Mouse (Mus musculus) lung, postnatal 0 days (tissue): ENCODE data around the gene Camk1d. TPM values are rescaled to one million over a fixed set of nuclear protein-coding genes. Genes with fewer than 3 reads are reported as not detected.

Source experiments
- ATAC-seq: fragments of 200-750 bp; cut with Nextera tagmentation; 2 replicates; pipeline ENCODE4 v1.8.0; 2017; ENCODE audit warnings: moderate library complexity
- DNase-seq: peaks from one replicate; pipeline ENCODE4 v3.0.0-alpha.2; 2016; ENCODE audit warnings: low spot score
- H3K27ac ChIP-seq: fragments of 300-500 bp; sonication (generic); 2 replicates; pipeline ENCODE4 v1.5.1; 2014; ENCODE audit warnings: antibody characterized with exemption, mild to moderate bottlenecking, low read length, mixed read lengths
- H3K27me3 ChIP-seq: fragments of 300-500 bp; sonication (generic); replicated peaks from 2 replicates; pipeline ENCODE4 v1.6.1; 2014; ENCODE audit warnings: low read length, mixed read lengths; ENCODE audit not compliant: insufficient read depth
- H3K36me3 ChIP-seq: fragments of 300-500 bp; sonication (generic); 2 replicates; pipeline ENCODE4 v1.6.1; 2014; ENCODE audit warnings: low read length, mixed read lengths; ENCODE audit not compliant: insufficient read depth
- H3K4me1 ChIP-seq: fragments of 300-500 bp; sonication (generic); 2 replicates; pipeline ENCODE4 v1.6.1; 2014; ENCODE audit warnings: antibody characterized with exemption, low read depth, low read length, mixed read lengths; ENCODE audit not compliant: insufficient read depth
- H3K4me2 ChIP-seq: fragments of 300-500 bp; sonication (generic); replicated peaks from 2 replicates; pipeline ENCODE4 v1.6.1; 2014; ENCODE audit warnings: low read depth, mild to moderate bottlenecking, low read length, moderate library complexity, mixed read lengths
- H3K4me3 ChIP-seq: fragments of 300-500 bp; sonication (generic); 2 replicates; pipeline ENCODE4 v1.5.1; 2014; ENCODE audit warnings: low read depth, low read length
- H3K9ac ChIP-seq: fragments of 300-500 bp; sonication (generic); replicated peaks from 2 replicates; pipeline ENCODE4 v1.6.1; 2014; ENCODE audit warnings: low read depth, mild to moderate bottlenecking
- H3K9me3 ChIP-seq: fragments of 300-500 bp; sonication (generic); 2 replicates; pipeline ENCODE4 v1.6.1; 2016; ENCODE audit warnings: low read length, mixed read lengths
- CTCF ChIP-seq: IDR thresholded peaks from 2 replicates; pipeline ENCODE4 v1.5.1; 2016; ENCODE audit warnings: antibody characterized with exemption, mild to moderate bottlenecking
- EP300 ChIP-seq: IDR thresholded peaks from 2 replicates; pipeline ENCODE4 v1.6.1; 2016; ENCODE audit warnings: antibody characterized with exemption, mild to moderate bottlenecking, control low read depth
- WGBS: fragments of 180-500 bp; shearing (Covaris S2); extraction: QIAGEN DNeasy Blood & Tissue Kit; methylation state at CpG from one replicate; pipeline ENCODE4 v1.1.7; 2014; 5-methylcytosine and 5-hydroxymethylcytosine counted together
- polyA plus RNA-seq: library from polyadenylated mRNA; unstranded; fragments of >200 nt; fragmentation: Nextera tagmentation; extraction: Ambion mirVana; gene quantifications from 2 replicates; pipeline ENCODE4 v1.2.1, GENCODE M21; 2015

Camk1d gene
- polyA plus RNA-seq, 1 experiment from 2014 or later = 2.2 TPM

DNA sequence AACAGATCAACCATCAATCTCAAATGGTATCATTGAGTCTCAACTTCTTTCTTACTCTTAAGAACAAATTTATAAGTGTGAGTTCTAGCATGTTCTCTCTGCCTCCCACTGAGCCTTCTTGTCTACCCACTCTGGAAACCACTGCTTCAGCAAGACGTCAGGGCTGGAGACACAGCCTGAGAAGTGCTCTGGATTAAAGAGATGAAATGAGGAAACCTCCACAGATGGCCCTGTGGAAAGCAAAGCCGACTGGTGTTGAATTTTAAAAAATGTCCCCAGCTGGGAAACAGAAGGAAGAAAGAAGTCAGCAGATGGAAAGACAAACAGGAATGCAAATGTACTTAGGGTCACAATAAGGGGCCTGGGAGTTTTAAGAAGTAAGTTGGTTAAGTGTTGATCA is 180.4 kb downstream of the Camk1d start:
- Histone ChIP-seq H3K9me3 (no peaks in the 10 kb centered on the region), H3K9ac (no peak overlapping the region), H3K4me2 (no peak overlapping the region), H3K27ac (no peak overlapping the region), H3K27me3 (no peaks in the 10 kb centered on the region), H3K4me3 (no peak overlapping the region), H3K36me3 (no peaks in the 10 kb centered on the region), H3K4me1 (no peaks in the 10 kb centered on the region)
- TF ChIP-seq CTCF (no peak), EP300 (no peak)
- 50% methylated on average over 2 of the region's 2 CpGs for WGBS
- ATAC-seq (no peak), DNase-seq (no peak)

- no peak for DNase-seq
- no peak for ATAC-seq
- Histone ChIP-seq H3K9me3 (no peaks in the 10 kb centered on the region), H3K36me3 (no peaks in the 10 kb centered on the region), H3K27me3 (no peaks in the 10 kb centered on the region), H3K9ac (no peak overlapping the region), H3K4me1 (no peaks in the 10 kb centered on the region), H3K4me3 (no peak overlapping the region), H3K27ac (no peak overlapping the region), H3K4me2 (no peak overlapping the region)
- WGBS = 62% methylated on average over 2 of the region's 2 CpGs
- TF ChIP-seq EP300 = no peak
- TF ChIP-seq CTCF = no peak
Observed at GRCm38 (mm10) chr2:5529992-5530391, 184.3 kb downstream of the Camk1d start.

GRCm38 (mm10) chr2:5519221-5519669 is 195.1 kb downstream of the Camk1d start:
- Histone ChIP-seq H3K27ac (no peak overlapping the region), H3K4me3 (no peak overlapping the region), H3K4me2 (no peak overlapping the region), H3K9me3 (no peaks in the 10 kb centered on the region), H3K27me3 (no peaks in the 10 kb centered on the region), H3K4me1 (no peaks in the 10 kb centered on the region), H3K36me3 (no peaks in the 10 kb centered on the region), H3K9ac (no peak overlapping the region)
- WGBS = 40% methylated on average over 8 of the region's 8 CpGs
- peak; percentile 73 for DNase-seq
- no peak for TF ChIP-seq EP300
- no peak for TF ChIP-seq CTCF
- ATAC-seq = peak; percentile 80

GRCm38 (mm10) chr2:5515106-5515505 is 199.2 kb downstream of the Camk1d start:
- no peak for TF ChIP-seq EP300
- no peak for ATAC-seq
- Histone ChIP-seq H3K4me2 (no peak overlapping the region), H3K27me3 (no peaks in the 10 kb centered on the region), H3K4me3 (no peak overlapping the region), H3K4me1 (no peaks in the 10 kb centered on the region), H3K36me3 (no peaks in the 10 kb centered on the region), H3K9me3 (no peaks in the 10 kb centered on the region), H3K27ac (no peak overlapping the region), H3K9ac (no peak overlapping the region)
- no peak for DNase-seq
- WGBS = 81% methylated on average over 2 of the region's 2 CpGs

- Histone ChIP-seq H3K27ac (no peak overlapping the region), H3K27me3 (no peaks in the 10 kb centered on the region), H3K4me1 (no peaks in the 10 kb centered on the region), H3K9ac (no peak overlapping the region), H3K36me3 (no peaks in the 10 kb centered on the region), H3K9me3 (no peaks in the 10 kb centered on the region), H3K4me3 (no peak overlapping the region), H3K4me2 (no peak overlapping the region)
- TF ChIP-seq EP300 (no peak), CTCF (no peak)
- no peak for ATAC-seq
- WGBS = 86% methylated on average over 5 of the region's 5 CpGs
- no peak for DNase-seq
Observed at GRCm38 (mm10) chr2:5514095-5514494, 200.2 kb downstream of the Camk1d start.

DNA sequence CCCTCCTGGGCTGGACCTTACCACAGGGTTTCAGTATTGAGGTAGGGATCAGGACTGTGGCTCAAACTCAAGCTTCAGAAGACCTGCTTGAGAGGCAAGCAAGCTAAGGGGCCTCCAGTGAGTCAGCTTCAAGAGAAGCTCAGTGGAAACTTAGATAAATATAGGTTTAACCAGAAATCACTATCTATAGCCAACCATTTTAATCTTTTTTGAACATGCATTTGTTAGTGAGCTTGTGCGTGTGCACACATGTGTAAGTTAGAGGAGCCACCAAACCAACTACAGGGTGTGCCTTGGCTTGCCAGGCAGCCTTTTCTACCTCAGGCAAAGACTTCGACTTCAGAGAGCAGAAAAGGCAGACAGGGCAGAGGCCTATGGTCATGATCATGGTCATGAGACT is 200.7 kb downstream of the Camk1d start:
- Histone ChIP-seq H3K4me2 (no peak overlapping the region), H3K27me3 (no peaks in the 10 kb centered on the region), H3K36me3 (no peaks in the 10 kb centered on the region), H3K27ac (no peak overlapping the region), H3K9ac (no peak overlapping the region), H3K4me1 (no peaks in the 10 kb centered on the region), H3K9me3 (no peaks in the 10 kb centered on the region), H3K4me3 (no peak overlapping the region)
- 87% methylated on average over 2 of the region's 2 CpGs for WGBS
- DNase-seq (no peak), ATAC-seq (no peak)
- TF ChIP-seq CTCF (no peak), EP300 (no peak)

DNA sequence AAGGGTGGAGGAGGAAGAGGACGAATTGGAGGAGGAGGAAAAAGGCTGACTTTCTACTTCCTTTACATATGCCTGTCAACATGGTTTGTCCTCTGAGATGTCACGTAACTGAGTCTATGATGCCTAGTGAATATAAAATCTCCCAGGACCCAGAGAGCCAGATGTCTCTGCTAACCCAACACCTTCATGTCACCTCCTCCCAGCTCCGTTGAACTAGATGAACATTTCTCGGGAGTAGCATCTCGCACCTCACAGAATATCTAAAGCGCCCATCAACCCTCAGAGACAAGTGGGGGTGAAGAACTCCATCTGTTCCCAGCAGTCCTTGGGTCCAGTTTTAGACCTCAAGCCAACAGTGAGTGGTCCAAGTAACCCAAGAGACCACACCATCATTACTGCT is 204.3 kb downstream of the Camk1d start:
- Histone ChIP-seq H3K4me1 (no peaks in the 10 kb centered on the region), H3K4me2 (no peak overlapping the region), H3K4me3 (no peak overlapping the region), H3K27me3 (no peaks in the 10 kb centered on the region), H3K27ac (no peak overlapping the region), H3K9ac (no peak overlapping the region), H3K36me3 (no peaks in the 10 kb centered on the region), H3K9me3 (no peaks in the 10 kb centered on the region)
- peak; percentile 58 for ATAC-seq
- DNase-seq = peak; percentile 10
- 67% methylated on average over 6 of the region's 6 CpGs for WGBS
- no peak for TF ChIP-seq EP300
- TF ChIP-seq CTCF = no peak
